Mouse (Mus musculus) kidney, embryonic 14.5 days (tissue): ENCODE measurements around the gene Kifc1. TPM values are rescaled to one million over a fixed set of nuclear protein-coding genes. Genes with fewer than 3 reads are reported as not detected.
"Not testable (repeated sequence)": the region's sequence is repeated elsewhere in the genome, so short reads cannot be mapped to it uniquely, and the experiment has no call there.

Source experiments
- ATAC-seq: fragments of 200-750 bp; cut with Nextera tagmentation; 2 replicates; pipeline ENCODE4 v1.8.0; 2017; ENCODE audit warnings: moderate number of reproducible peaks, mild to moderate bottlenecking, moderate TSS enrichment, moderate library complexity; ENCODE audit not compliant: low FRiP score, low TSS enrichment
- H3K27ac ChIP-seq: fragments of 300-500 bp; sonication (generic); 2 replicates; pipeline ENCODE4 v1.5.1; 2014; ENCODE audit warnings: low read depth, mild to moderate bottlenecking, low read length, moderate library complexity, mixed read lengths
- H3K27me3 ChIP-seq: fragments of 300-500 bp; sonication (generic); 2 replicates; pipeline ENCODE4 v1.6.1; 2014; ENCODE audit warnings: mild to moderate bottlenecking, low read length; ENCODE audit not compliant: control insufficient read depth, insufficient read depth
- H3K36me3 ChIP-seq: fragments of 300-500 bp; sonication (generic); 2 replicates; pipeline ENCODE4 v1.6.1; 2014; ENCODE audit warnings: low read length, mixed read lengths; ENCODE audit not compliant: control insufficient read depth, insufficient read depth
- H3K4me1 ChIP-seq: fragments of 300-500 bp; sonication (generic); 2 replicates; pipeline ENCODE4 v1.6.1; 2014; ENCODE audit warnings: low read length, mixed read lengths; ENCODE audit not compliant: control insufficient read depth, insufficient read depth
- H3K4me2 ChIP-seq: fragments of 300-500 bp; sonication (generic); replicated peaks from 2 replicates; pipeline ENCODE4 v1.6.1; 2014; ENCODE audit warnings: low read depth, mild to moderate bottlenecking, low read length
- H3K4me3 ChIP-seq: fragments of 300-500 bp; sonication (generic); 2 replicates; pipeline ENCODE4 v1.5.1; 2014; ENCODE audit warnings: mild to moderate bottlenecking, low read length
- H3K9ac ChIP-seq: fragments of 300-500 bp; sonication (generic); 2 replicates; pipeline ENCODE4 v1.6.1; 2014; ENCODE audit warnings: low read depth, mild to moderate bottlenecking, low read length, moderate library complexity
- H3K9me3 ChIP-seq: fragments of 300-500 bp; sonication (generic); 2 replicates; pipeline ENCODE4 v1.6.1; 2016; ENCODE audit warnings: low read length; ENCODE audit not compliant: control insufficient read depth
- WGBS: fragments of 180-500 bp; shearing (Covaris S2); extraction: QIAGEN DNeasy Blood & Tissue Kit; methylation state at CpG from one replicate; pipeline ENCODE4 v1.1.7; 2014; 5-methylcytosine and 5-hydroxymethylcytosine counted together
- polyA plus RNA-seq: library from polyadenylated mRNA; unstranded; fragments of >200 nt; fragmentation: Nextera tagmentation; extraction: Ambion mirVana; gene quantifications from 2 replicates; pipeline ENCODE4 v1.2.1, GENCODE M21; 2014

The Kifc1 gene
- polyA plus RNA-seq, 1 experiment from 2014 or later: 6.2 TPM

DNA sequence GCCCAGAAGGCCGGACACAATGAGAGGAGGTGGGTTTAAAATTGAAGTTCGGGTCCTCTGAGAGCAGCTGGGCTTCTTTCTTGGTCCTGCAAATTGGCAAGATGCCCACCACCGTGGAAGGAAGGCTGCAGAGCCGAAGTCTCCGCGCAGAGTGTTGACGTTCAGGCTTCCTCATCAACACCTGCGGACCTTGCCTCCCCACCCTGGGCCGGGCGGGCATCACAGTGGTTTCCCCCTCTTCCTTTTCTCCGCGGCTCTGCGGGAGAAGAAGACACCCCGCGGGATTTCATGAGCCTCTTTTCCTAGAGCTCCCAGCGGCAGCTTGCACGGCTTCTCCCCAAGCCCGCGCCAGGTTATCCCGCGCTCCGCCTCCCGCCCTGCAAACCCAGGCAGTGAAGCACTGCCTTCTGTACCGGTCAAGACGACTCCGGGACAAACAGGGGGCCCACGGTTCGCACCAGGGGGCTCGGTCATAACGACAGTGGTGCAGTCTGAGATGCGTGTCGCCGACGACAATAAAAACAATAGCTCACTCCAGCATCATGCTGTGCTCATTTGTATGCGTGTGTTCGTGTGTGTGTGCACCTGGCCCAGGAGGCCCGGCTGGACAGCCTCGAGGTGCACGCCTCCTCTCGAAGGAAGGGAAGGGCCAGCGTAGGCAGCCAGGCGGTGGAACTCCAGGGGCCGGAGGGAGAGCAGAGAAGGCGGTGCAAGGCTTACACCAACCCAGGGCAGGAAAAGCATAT is 18.0 kb upstream of the Kifc1 start:
- Histone ChIP-seq H3K36me3 (peaks cover 26% of the 10 kb centered on the region), H3K9ac (peak overlapping the region; percentile 73), H3K27ac (peak overlapping the region; percentile 89), H3K27me3 (no peaks in the 10 kb centered on the region), H3K4me3 (peak overlapping the region; percentile 80), H3K4me2 (peak overlapping the region; percentile 99), H3K4me1 (peaks cover 17% of the 10 kb centered on the region), H3K9me3 (no peaks in the 10 kb centered on the region)
- ATAC-seq: peak; percentile 59; the same call in 1 of the 2 replicates
- WGBS: under 1% methylated on average over 43 of the region's 44 CpGs

DNA sequence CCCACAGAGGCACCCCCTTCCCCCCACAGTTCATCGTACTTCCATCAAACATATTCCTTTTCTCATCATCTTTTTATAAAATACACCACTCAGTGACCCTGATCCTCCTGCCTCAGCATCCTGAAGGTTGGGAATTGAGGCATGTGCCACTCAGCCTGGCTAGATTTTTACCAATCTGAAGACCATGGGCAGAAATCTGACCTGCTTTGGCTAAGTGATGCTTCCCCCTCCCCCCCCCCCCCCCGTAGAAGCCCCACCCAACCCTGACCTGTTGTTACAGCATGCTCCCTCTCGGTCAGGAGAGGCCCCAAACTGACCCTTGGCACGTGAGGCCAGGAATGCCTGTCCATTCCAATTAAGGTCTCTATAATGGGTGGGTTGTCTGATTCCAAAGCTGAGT is 14.4 kb upstream of the Kifc1 start, which contains the start of gene Platr17:
Gene Platr17, plus strand, starts transcription at position 301 of the 400 bp plus-strand sequence.
- not testable (repeated sequence) for H3K4me3 ChIP-seq, H3K27me3 ChIP-seq, H3K9me3 ChIP-seq, H3K27ac ChIP-seq, H3K9ac ChIP-seq, H3K4me2 ChIP-seq, ATAC-seq, H3K36me3 ChIP-seq, H3K4me1 ChIP-seq
- WGBS: 24% methylated on average over 4 of the region's 4 CpGs

DNA sequence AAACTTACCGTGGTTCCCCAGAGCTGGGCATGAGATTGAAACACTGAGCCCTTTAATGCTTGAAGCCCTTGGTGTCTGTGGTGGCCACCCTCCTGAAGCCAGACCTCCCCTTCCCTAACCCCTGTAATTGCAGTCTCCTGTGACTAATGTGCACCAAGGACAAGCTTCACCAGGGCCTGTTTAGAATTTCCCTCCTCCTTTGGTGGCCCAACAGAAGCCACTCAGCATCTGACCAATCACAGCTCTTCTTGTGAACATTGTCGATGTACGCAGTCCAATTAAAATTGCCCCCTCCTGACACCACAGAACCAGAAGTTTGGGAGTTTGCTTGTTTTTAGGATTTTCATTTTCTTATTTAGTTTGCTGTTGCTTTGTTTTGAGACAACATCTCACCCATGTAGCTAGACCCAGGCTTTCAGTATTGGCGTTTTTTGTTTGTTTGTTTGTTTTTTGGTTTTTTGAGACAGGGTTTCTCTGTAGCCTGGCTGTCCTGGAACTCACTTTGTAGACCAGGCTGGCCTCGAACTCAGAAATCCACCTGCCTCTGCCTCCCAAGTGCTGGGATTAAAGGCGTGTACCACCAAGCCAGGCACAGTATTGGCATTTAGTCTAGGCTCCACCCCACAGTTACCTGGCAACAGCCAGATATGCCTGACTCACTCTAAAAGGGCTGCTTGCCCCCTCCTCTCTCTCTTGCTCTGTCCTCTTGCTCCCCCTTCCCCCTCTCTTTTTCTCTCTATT is 13.6 kb upstream of the Kifc1 start:
- 71% methylated on average over 6 of the region's 6 CpGs for WGBS
- H3K27ac ChIP-seq, H3K4me3 ChIP-seq, H3K4me1 ChIP-seq, H3K9me3 ChIP-seq, ATAC-seq, H3K9ac ChIP-seq, H3K27me3 ChIP-seq, H3K4me2 ChIP-seq, H3K36me3 ChIP-seq: not testable (repeated sequence)

DNA sequence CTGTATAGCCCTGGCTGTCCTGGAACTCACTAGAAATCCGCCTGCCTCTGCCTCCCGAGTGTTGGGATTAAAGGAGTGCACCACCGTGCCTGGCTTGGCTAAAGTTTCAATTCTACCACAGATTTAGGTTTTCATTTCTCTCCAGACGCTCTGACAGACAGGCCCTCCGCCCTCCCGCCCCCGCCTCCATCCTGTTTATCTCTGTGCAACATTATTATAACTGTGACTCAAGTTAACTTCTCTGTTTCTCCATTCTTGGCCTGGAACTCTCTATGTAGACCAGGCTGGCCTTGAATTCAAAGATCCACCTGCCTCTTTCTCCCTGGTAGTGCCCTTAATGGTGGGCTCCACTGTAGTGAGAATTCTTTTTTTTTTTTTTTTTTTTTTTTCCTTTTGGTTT is 12.0 kb upstream of the Kifc1 start:
- 75% methylated on average over 7 of the region's 7 CpGs for WGBS
- Histone ChIP-seq H3K9me3 (no peaks in the 10 kb centered on the region), H3K36me3 (no peaks in the 10 kb centered on the region), H3K27me3 (no peaks in the 10 kb centered on the region), H3K9ac (no peak overlapping the region), H3K4me2 (no peak overlapping the region), H3K4me3 (no peak overlapping the region), H3K27ac (no peak overlapping the region), H3K4me1 (no peaks in the 10 kb centered on the region)
- no peak for ATAC-seq

DNA sequence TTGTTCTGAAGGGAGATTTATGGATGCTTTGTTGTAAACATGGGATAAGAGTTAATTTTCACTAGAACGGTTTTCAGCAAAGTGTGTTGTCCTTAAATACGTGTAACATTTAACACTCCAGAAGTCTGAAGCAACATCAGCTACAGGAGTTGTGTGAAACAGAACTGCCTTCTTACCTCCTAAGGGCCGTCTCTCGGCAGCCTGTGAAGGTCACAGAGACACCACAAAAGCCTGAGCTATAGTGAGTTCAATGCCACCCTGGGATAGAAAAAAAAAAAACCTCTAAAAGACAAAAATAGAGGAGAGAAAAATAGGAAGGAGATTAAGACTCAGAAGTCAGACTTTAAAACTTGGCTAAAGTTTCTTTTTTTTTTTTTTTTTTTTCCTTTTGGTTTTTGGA is 11.6 kb upstream of the Kifc1 start:
- Histone ChIP-seq H3K36me3 (no peaks in the 10 kb centered on the region), H3K27me3 (no peaks in the 10 kb centered on the region), H3K4me2 (no peak overlapping the region), H3K4me1 (no peaks in the 10 kb centered on the region), H3K27ac (no peak overlapping the region), H3K9ac (no peak overlapping the region), H3K4me3 (no peak overlapping the region), H3K9me3 (no peaks in the 10 kb centered on the region)
- WGBS: 20% methylated on average over 4 of the region's 4 CpGs
- ATAC-seq: no peak

DNA sequence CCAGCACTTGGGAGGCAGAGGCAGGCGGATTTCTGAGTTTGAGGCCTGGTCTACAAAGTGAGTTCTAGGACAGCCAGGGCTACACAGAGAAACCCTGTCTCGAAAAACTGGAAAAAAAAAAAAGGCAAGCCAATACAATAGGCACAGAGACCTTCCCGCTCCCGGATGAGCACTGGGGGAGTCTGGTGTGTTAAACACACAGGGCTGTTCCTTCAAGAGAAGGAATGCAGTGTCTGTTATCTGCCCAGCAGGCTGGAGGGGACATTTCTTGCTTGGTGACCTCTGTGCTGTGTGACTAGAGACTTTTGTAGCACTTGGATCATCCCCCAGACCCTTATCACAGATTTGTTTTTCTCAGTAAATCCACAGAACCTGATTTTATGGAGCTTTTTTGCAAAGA is 11.2 kb upstream of the Kifc1 start:
- Histone ChIP-seq H3K27ac (no peak overlapping the region), H3K4me2 (no peak overlapping the region), H3K9ac (no peak overlapping the region), H3K4me1 (no peaks in the 10 kb centered on the region), H3K9me3 (no peaks in the 10 kb centered on the region), H3K36me3 (no peaks in the 10 kb centered on the region), H3K4me3 (no peak overlapping the region), H3K27me3 (no peaks in the 10 kb centered on the region)
- no peak for ATAC-seq
- WGBS: 66% methylated on average over 4 of the region's 4 CpGs

DNA sequence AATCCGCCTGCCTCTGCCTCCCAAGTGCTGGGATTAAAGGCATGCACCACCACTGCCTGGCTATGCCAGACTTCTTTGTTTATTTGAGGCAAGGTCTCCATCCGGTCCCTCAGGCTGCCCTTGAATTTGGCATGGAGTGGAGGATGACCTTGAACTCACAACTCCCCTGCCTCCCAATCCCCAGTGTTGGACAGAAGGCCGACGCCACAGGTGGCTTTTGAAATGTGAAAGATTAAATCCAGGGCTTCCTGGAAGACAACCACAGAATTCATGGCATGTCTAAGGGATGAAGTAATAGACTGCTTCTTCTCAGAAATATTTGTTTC is 10.5 kb upstream of the Kifc1 start:
- WGBS: 89% methylated on average over 4 of the region's 4 CpGs

DNA sequence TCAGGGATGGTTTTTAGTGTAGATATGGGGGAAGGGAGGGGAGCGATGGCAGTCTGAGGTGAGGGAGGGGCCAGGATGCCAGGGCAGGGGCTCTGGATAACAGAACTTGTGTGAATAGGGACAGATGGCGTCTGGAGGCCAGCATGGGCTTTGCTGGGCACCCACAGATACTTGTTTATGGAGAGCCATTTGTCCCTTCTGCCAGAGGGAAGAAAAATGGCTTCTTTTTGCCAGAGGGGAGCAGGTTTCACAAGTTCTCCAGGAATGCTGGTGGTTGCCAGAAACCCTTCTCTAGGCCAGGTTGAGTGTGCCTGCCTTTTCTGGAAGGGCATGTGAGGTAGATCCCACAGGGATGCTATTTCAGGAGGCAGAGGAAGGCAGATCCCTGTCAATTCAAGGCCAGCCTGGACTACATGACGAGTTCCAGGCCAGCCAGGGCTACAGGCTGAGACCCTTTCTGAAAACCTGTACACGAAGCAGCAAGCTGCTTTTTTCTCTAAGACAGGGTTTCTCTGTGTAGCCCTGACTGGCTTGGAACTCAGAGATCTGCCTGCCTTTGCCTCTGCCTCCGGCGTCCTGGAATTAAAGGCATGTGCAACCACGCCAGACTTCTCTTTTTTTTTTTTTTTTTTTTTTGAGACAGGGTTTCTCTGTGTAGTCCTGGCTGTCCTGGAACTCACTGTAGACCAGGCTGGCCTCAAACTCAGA is 10.0 kb upstream of the Kifc1 start:
- H3K4me2 ChIP-seq: no peak overlapping the region
- WGBS: 61% methylated on average over 7 of the region's 7 CpGs
- no peaks in the 10 kb centered on the region for H3K36me3 ChIP-seq
- H3K9ac ChIP-seq: no peak overlapping the region
- no peaks in the 10 kb centered on the region for H3K27me3 ChIP-seq
- ATAC-seq: no peak
- H3K27ac ChIP-seq: no peak overlapping the region
- H3K4me1 ChIP-seq: no peaks in the 10 kb centered on the region
- H3K9me3 ChIP-seq: no peaks in the 10 kb centered on the region
- no peak overlapping the region for H3K4me3 ChIP-seq

More for the DNA sequence above, 10.5 kb upstream of the Kifc1 start:
- Histone ChIP-seq H3K4me3 (no peak overlapping the region), H3K27me3 (no peaks in the 10 kb centered on the region), H3K9me3 (no peaks in the 10 kb centered on the region), H3K4me1 (no peaks in the 10 kb centered on the region), H3K27ac (no peak overlapping the region), H3K4me2 (no peak overlapping the region), H3K9ac (no peak overlapping the region), H3K36me3 (no peaks in the 10 kb centered on the region)
- no peak for ATAC-seq

DNA sequence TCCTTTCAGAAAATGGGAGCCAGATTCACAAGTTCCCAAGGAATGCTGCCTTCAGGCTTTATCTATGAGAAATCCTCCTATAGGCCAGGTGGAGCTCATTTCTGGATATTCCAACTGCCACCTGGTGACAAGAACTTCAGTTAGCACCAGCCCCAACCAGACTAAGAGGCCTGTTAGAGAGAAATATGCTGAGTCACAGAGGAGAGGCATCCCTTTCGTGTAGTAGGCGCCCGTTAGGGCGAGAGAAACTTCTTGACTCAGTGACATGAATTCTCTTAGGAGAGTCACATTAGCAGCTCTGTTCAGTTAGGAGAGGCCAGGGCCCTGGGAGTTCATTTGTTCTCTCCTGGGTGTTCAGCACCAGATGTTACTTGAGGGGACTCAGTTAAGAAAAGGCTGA is 9.2 kb upstream of the Kifc1 start:
- 84% methylated on average over 4 of the region's 4 CpGs for WGBS
- no peaks in the 10 kb centered on the region for H3K9me3 ChIP-seq
- ATAC-seq: no peak
- H3K4me1 ChIP-seq: no peaks in the 10 kb centered on the region
- H3K36me3 ChIP-seq: no peaks in the 10 kb centered on the region
- H3K9ac ChIP-seq: no peak overlapping the region
- no peaks in the 10 kb centered on the region for H3K27me3 ChIP-seq
- no peak overlapping the region for H3K4me3 ChIP-seq
- H3K4me2 ChIP-seq: no peak overlapping the region
- no peak overlapping the region for H3K27ac ChIP-seq
